Mouse (Mus musculus) limb, embryonic 10.5 days (tissue): Measurements from ENCODE around the gene Rassf8. TPM values are rescaled to one million over a fixed set of nuclear protein-coding genes. Genes with fewer than 3 reads are reported as not detected.
A peak's percentile ranks its signal among the peaks of the same experiment; 100 is the strongest.

Experiments used
- DNase-seq: peaks from one replicate; pipeline ENCODE4 v3.0.0-alpha.2; 2017; ENCODE audit warnings: low spot score
- H3K27ac ChIP-seq: fragments of 300-500 bp; sonication (generic); 2 replicates; pipeline ENCODE4 v1.5.1; 2016; ENCODE audit warnings: mild to moderate bottlenecking
- H3K27me3 ChIP-seq: fragments of 300-500 bp; sonication (generic); 2 replicates; pipeline ENCODE4 v1.6.1; 2016; ENCODE audit warnings: low read depth, mild to moderate bottlenecking; ENCODE audit not compliant: poor library complexity, severe bottlenecking
- H3K36me3 ChIP-seq: fragments of 300-500 bp; sonication (generic); 2 replicates; pipeline ENCODE4 v1.6.1; 2016; ENCODE audit warnings: mild to moderate bottlenecking, moderate library complexity
- H3K4me1 ChIP-seq: fragments of 300-500 bp; sonication (generic); 2 replicates; pipeline ENCODE4 v1.6.1; 2016
- H3K4me3 ChIP-seq: fragments of 300-500 bp; sonication (generic); 2 replicates; pipeline ENCODE4 v1.5.1; 2016; ENCODE audit warnings: mild to moderate bottlenecking, moderate library complexity
- H3K9me3 ChIP-seq: fragments of 300-500 bp; sonication (generic); replicated peaks from 2 replicates; pipeline ENCODE4 v1.6.1; 2016; ENCODE audit warnings: mild to moderate bottlenecking
- WGBS: fragments of 180-500 bp; shearing (Covaris S2); methylation state at CpG from one replicate; pipeline ENCODE4 v1.1.7; 2016; 5-methylcytosine and 5-hydroxymethylcytosine counted together
- polyA plus RNA-seq: library from polyadenylated mRNA; unstranded; fragments of >200 nt; fragmentation: Nextera tagmentation; extraction: Ambion mirVana; gene quantifications from 2 replicates; pipeline ENCODE4 v1.2.1, GENCODE M21; 2016

The Rassf8 gene
- polyA plus RNA-seq: 3.9 and 6.4 TPM in 2 replicates

DNA sequence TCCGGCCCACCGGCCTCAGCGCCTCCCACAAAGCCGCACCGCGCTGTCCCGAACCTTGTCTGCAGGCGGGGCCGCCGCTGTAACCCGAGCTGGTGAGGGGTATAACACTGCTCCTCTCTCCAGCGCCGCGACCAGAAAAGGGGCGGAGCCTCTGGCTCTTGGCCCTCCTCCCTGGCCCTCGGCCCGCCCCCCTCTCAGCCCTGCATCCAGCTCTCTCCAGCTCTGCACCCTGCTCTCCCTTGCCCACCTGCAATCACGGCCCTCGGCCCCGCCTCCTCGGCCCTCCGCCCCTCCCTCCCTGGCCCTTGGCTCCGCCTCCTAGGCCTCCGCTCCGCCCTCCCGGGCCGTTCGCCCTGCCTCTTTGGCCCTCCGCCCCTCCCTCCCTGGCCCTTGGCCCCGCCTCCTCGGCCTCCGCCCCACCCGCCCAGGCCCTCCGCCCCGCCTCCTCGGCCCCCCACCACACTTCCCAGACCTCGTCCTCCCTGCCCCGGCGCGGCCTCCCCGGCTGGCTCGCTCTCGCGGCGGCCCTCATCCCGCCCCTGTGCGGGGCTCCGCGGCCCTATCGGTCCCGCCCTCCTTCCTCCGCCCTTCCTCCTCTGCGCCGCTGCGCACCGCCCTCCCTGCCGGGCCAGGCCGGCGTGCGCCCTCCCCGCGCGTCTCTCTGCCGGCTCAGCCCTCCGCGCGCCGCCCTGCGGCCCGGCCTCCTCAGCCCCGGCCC, at the start of gene Rassf8:
TSS of gene Rassf8 (plus strand) at position 617 of the 718 bp plus-strand sequence.
- DNase-seq: peak; percentile 96
- WGBS: 1% methylated on average over 65 of the region's 71 CpGs
- Histone ChIP-seq H3K9me3 (no peaks in the 10 kb centered on the region), H3K4me3 (peak within 1 kb of the TSS; percentile 81), H3K36me3 (peaks cover 11% of the 10 kb centered on the region), H3K27me3 (no peaks in the 10 kb centered on the region), H3K4me1 (peaks cover 19% of the 10 kb centered on the region), H3K27ac (peak within 1 kb of the TSS; percentile 95)

- Histone ChIP-seq H3K27ac (peak overlapping the region; percentile 12; the same call in 1 of the 2 replicates), H3K36me3 (no peaks in the 10 kb centered on the region), H3K27me3 (no peaks in the 10 kb centered on the region), H3K4me1 (peaks cover 14% of the 10 kb centered on the region), H3K9me3 (no peaks in the 10 kb centered on the region), H3K4me3 (no peak overlapping the region)
- no peak for DNase-seq
- 80% methylated on average over 8 of the region's 8 CpGs for WGBS
These were observed 45.5 kb upstream of the Rassf8 start for GRCm38 (mm10) chr6:145701021-145701540.

DNA sequence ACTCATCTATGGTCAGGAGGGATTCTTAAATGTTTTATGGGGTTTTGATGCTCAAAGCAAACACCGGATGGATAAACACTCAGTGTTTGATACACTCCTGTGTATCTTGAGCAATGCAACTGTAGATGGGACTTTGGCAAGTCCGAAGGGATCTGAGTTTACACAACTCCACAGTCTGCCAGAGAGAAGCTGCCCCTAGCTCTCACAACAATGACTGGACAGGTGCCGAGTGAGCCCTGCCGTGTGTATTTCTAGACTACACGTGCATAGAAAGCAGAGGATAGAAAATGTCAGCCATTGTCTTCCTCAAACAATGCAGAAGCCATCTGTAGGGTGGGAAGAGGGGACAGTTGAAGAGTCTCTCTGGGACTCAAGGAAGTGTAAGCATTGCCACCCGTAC, 42.9 kb upstream of the Rassf8 start:
- no peak for DNase-seq
- no peaks in the 10 kb centered on the region for H3K27me3 ChIP-seq
- H3K9me3 ChIP-seq: no peaks in the 10 kb centered on the region
- no peak overlapping the region for H3K4me3 ChIP-seq
- no peaks in the 10 kb centered on the region for H3K36me3 ChIP-seq
- WGBS: 91% methylated on average over 6 of the region's 6 CpGs
- peaks cover 23% of the 10 kb centered on the region for H3K4me1 ChIP-seq
- H3K27ac ChIP-seq: no peak overlapping the region

GRCm38 (mm10) chr6:145709956-145710720, 36.4 kb upstream of the Rassf8 start:
- Histone ChIP-seq H3K4me1 (peaks cover 27% of the 10 kb centered on the region), H3K27ac (no peak overlapping the region), H3K36me3 (no peaks in the 10 kb centered on the region), H3K9me3 (no peaks in the 10 kb centered on the region), H3K4me3 (no peak overlapping the region), H3K27me3 (no peaks in the 10 kb centered on the region)
- WGBS: 94% methylated on average over 18 of the region's 18 CpGs
- no peak for DNase-seq

- peaks cover 27% of the 10 kb centered on the region for H3K4me1 ChIP-seq
- DNase-seq: no peak
- H3K9me3 ChIP-seq: no peaks in the 10 kb centered on the region
- H3K36me3 ChIP-seq: no peaks in the 10 kb centered on the region
- WGBS: 94% methylated on average over 3 of the region's 3 CpGs
- H3K27me3 ChIP-seq: no peaks in the 10 kb centered on the region
- H3K27ac ChIP-seq: no peak overlapping the region
- no peak overlapping the region for H3K4me3 ChIP-seq
These were observed 35.8 kb upstream of the Rassf8 start for GRCm38 (mm10) chr6:145710797-145711196.

GRCm38 (mm10) chr6:145711320-145711719, 35.2 kb upstream of the Rassf8 start:
- no peak overlapping the region for H3K27ac ChIP-seq
- no peaks in the 10 kb centered on the region for H3K27me3 ChIP-seq
- peaks cover 23% of the 10 kb centered on the region for H3K4me1 ChIP-seq
- WGBS: 93% methylated on average over 5 of the region's 5 CpGs
- H3K4me3 ChIP-seq: no peak overlapping the region
- no peaks in the 10 kb centered on the region for H3K36me3 ChIP-seq
- DNase-seq: no peak
- no peaks in the 10 kb centered on the region for H3K9me3 ChIP-seq

GRCm38 (mm10) chr6:145713241-145714114, 33.1 kb upstream of the Rassf8 start:
- peaks cover 9% of the 10 kb centered on the region for H3K4me1 ChIP-seq
- WGBS: 45% methylated on average over 8 of the region's 8 CpGs
- H3K9me3 ChIP-seq: no peaks in the 10 kb centered on the region
- H3K36me3 ChIP-seq: no peaks in the 10 kb centered on the region
- no peaks in the 10 kb centered on the region for H3K27me3 ChIP-seq
- no peak overlapping the region for H3K27ac ChIP-seq
- H3K4me3 ChIP-seq: no peak overlapping the region
- no peak for DNase-seq

DNA sequence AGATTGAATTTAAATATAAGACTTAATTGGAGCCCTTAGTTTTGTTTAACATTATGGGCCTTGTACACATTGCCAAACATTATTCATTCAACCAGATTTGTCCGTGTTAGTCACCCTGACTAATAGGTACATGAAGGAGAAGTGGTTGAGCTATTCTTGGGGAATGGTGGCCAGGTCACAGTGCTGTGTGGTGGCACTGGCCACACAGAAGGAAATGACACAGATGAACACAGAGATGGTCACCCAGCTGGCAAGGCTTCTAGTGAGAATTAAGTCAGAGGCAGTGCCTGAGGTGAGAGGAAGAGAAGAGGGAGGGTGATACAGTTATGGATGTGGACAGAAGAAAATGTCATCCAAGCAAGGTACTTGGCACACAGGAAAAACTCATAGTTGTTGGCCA, 32.4 kb upstream of the Rassf8 start:
- Histone ChIP-seq H3K4me3 (no peak overlapping the region), H3K27ac (no peak overlapping the region), H3K9me3 (no peaks in the 10 kb centered on the region), H3K27me3 (no peaks in the 10 kb centered on the region), H3K36me3 (no peaks in the 10 kb centered on the region), H3K4me1 (peaks cover 9% of the 10 kb centered on the region)
- no peak for DNase-seq
- WGBS: 80% methylated on average over 1 of the region's 1 CpGs

- Histone ChIP-seq H3K27me3 (no peaks in the 10 kb centered on the region), H3K9me3 (no peaks in the 10 kb centered on the region), H3K4me3 (no peak overlapping the region), H3K27ac (no peak overlapping the region), H3K4me1 (peaks cover 10% of the 10 kb centered on the region; the same call in 1 of the 2 replicates), H3K36me3 (no peaks in the 10 kb centered on the region)
- WGBS: 78% methylated on average over 7 of the region's 7 CpGs
- no peak for DNase-seq
These were observed 24.0 kb upstream of the Rassf8 start for GRCm38 (mm10) chr6:145722596-145722995.

DNA sequence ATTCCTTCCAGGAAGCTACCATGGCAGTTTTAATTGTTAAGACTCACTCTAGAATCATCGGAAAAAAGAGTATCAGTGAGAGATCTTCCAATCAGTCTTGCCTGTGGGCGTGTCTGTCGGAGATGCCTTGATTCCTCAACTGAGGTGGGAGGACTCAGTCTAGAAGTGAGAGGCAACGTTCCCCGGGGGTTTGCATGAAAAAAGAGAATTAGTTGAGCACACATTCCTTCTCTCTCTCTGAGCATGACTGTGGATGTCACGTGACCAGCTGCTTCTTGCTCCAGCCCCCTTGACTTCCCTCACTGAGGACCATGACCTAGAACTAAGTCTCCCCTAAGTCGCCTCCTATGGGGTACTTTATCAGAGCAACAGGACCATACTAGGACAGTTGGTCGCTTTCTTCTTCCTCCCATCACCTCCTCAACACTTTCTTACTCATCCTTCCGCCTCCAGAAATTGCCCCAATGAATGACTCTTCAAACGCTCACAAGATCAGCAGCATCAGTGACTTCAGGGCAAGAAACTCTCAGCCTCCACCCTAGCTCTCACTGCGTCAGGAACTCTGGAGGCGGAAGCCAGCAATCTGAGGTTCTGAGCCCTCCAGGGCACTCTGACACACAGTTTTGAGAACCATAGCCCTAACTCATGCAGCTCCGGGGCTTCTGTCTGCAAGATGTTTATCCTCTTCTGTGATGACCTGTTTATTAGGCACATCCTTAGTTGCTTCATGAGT, 23.3 kb upstream of the Rassf8 start:
- 83% methylated on average over 13 of the region's 13 CpGs for WGBS
- Histone ChIP-seq H3K27ac (no peak overlapping the region), H3K9me3 (no peaks in the 10 kb centered on the region), H3K27me3 (no peaks in the 10 kb centered on the region), H3K36me3 (no peaks in the 10 kb centered on the region), H3K4me3 (no peak overlapping the region), H3K4me1 (peaks cover 10% of the 10 kb centered on the region; the same call in 1 of the 2 replicates)
- no peak for DNase-seq

- H3K9me3 ChIP-seq: no peaks in the 10 kb centered on the region
- H3K36me3 ChIP-seq: no peaks in the 10 kb centered on the region
- H3K27me3 ChIP-seq: no peaks in the 10 kb centered on the region
- H3K4me3 ChIP-seq: no peak overlapping the region
- no peak for DNase-seq
- WGBS: 89% methylated on average over 10 of the region's 10 CpGs
- H3K27ac ChIP-seq: no peak overlapping the region
- H3K4me1 ChIP-seq: peaks cover 10% of the 10 kb centered on the region; the same call in 1 of the 2 replicates
These were observed 20.7 kb upstream of the Rassf8 start for GRCm38 (mm10) chr6:145725849-145726248.

DNA sequence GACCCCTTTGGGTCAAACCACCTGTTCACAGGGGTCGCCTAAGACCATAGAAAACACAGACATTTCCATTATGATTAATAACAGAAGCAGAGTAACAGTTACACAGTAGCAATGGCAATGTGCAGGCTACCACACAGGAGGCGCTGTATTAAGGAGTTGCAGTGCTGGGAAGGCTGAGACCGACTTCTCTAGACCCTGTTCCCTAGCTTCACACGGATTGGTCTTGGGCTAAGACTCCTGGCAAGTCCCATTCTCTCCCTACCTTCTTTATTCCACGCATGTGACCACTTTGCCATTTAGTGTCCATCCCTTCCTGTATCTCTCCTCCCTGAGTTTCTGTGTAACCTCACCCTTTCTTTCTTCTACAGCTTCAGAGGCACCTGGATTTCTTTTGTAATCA, 19.6 kb upstream of the Rassf8 start:
- no peaks in the 10 kb centered on the region for H3K9me3 ChIP-seq
- H3K27me3 ChIP-seq: no peaks in the 10 kb centered on the region
- no peak for DNase-seq
- no peak overlapping the region for H3K4me3 ChIP-seq
- H3K4me1 ChIP-seq: peaks cover 10% of the 10 kb centered on the region; the same call in 1 of the 2 replicates
- 44% methylated on average over 5 of the region's 5 CpGs for WGBS
- H3K27ac ChIP-seq: no peak overlapping the region
- H3K36me3 ChIP-seq: no peaks in the 10 kb centered on the region
